Mouse (Mus musculus) MEL (cell line): Measurements from ENCODE around the gene Ripor1. TPM values are rescaled to one million over a fixed set of nuclear protein-coding genes. Genes with fewer than 3 reads are reported as not detected.

ENCODE experiments used
- DNase-seq: peaks from one replicate; pipeline ENCODE4 v3.0.0; 2011; ENCODE audit warnings: low read depth, low spot score
- H3K27ac ChIP-seq: 2 replicates; pipeline ENCODE4 v1.5.1; 2012; ENCODE audit warnings: low read depth, mild to moderate bottlenecking, control low read depth, low read length, moderate library complexity; ENCODE audit not compliant: control insufficient read depth
- H3K27me3 ChIP-seq, 2 experiments: fragments of 150-350 bp in 1 of 2; sonication (generic) in 1 of 2; 2 replicates each; pipeline ENCODE4 v1.6.1; 2012; ENCODE audit warnings: low read length in 2 of 2, mild to moderate bottlenecking in 2 of 2, improper control_type of control experiment in 1 of 2, moderate library complexity in 1 of 2; ENCODE audit not compliant: insufficient read depth in 2 of 2, control insufficient read depth in 1 of 2
- H3K36me3 ChIP-seq, 2 experiments: 2 replicates each; pipeline ENCODE4 v1.6.1; 2012 to 2014; ENCODE audit warnings: low read length in 2 of 2, improper control_type of control experiment in 1 of 2, inconsistent platforms in 1 of 2, mild to moderate bottlenecking in 1 of 2; ENCODE audit not compliant: insufficient read depth in 2 of 2, control insufficient read depth in 1 of 2
- H3K4me1 ChIP-seq, 2 experiments: fragments of 150-350 bp in 1 of 2; sonication (generic) in 1 of 2; 2 replicates each; pipeline ENCODE4 v1.6.1; 2012; ENCODE audit warnings: low read length in 2 of 2, improper control_type of control experiment in 1 of 2, mild to moderate bottlenecking in 1 of 2; ENCODE audit not compliant: insufficient read depth in 2 of 2, control insufficient read depth in 1 of 2
- H3K4me3 ChIP-seq, 2 experiments: fragments of 150-350 bp in 1 of 2; sonication (generic) in 1 of 2; 2 replicates each; pipeline ENCODE4 v1.5.1; 2012; ENCODE audit warnings: low read depth in 2 of 2, low read length in 2 of 2, mild to moderate bottlenecking in 2 of 2, moderate library complexity in 2 of 2, control low read depth in 1 of 2, improper control_type of control experiment in 1 of 2; ENCODE audit not compliant: control insufficient read depth in 1 of 2, insufficient read depth in 1 of 2
- H3K79me2 ChIP-seq: 2 replicates; pipeline ENCODE4 v1.6.1; 2012; ENCODE audit warnings: mild to moderate bottlenecking, low read length, moderate library complexity; ENCODE audit not compliant: control insufficient read depth, poor library complexity, insufficient read depth
- H3K9ac ChIP-seq: 2 replicates; pipeline ENCODE4 v1.6.1; 2012; ENCODE audit warnings: low read depth, mild to moderate bottlenecking, control low read depth, low read length, moderate library complexity; ENCODE audit not compliant: control insufficient read depth, poor library complexity, severe bottlenecking
- H3K9me3 ChIP-seq: fragments of 150-350 bp; sonication (generic); replicated peaks from 2 replicates; pipeline ENCODE4 v1.6.1; 2012; ENCODE audit warnings: mild to moderate bottlenecking, low read length, improper control_type of control experiment, moderate library complexity; ENCODE audit not compliant: insufficient read depth
- BHLHE40 ChIP-seq: IDR thresholded peaks from 2 replicates; pipeline ENCODE4 v1.6.1; 2012; ENCODE audit warnings: low read depth, mild to moderate bottlenecking, inconsistent platforms, low read length, improper control_type of control experiment, borderline replicate concordance
- CHD1 ChIP-seq: IDR thresholded peaks from 2 replicates; pipeline ENCODE4 v1.6.1; 2012; ENCODE audit warnings: low read depth, mild to moderate bottlenecking, inconsistent platforms, low read length, improper control_type of control experiment
- CHD2 ChIP-seq: IDR thresholded peaks from 2 replicates; pipeline ENCODE4 v1.6.1; 2011; ENCODE audit warnings: low read length, improper control_type of control experiment
- CTCF ChIP-seq, 3 experiments: IDR thresholded peaks in 2 of 3; conservative IDR thresholded peaks in 1 of 3; 2 replicates each; pipeline ENCODE4 v1.5.1; 2011 to 2012; ENCODE audit warnings: low read length in 3 of 3, low read depth in 2 of 3, mild to moderate bottlenecking in 2 of 3, improper control_type of control experiment in 1 of 3, inconsistent platforms in 1 of 3, mixed read lengths in 1 of 3, moderate library complexity in 1 of 3; ENCODE audit not compliant: control insufficient read depth in 1 of 3, insufficient read depth in 1 of 3, poor library complexity in 1 of 3, severe bottlenecking in 1 of 3
- ELF1 ChIP-seq: IDR thresholded peaks from 2 replicates; pipeline ENCODE4 v1.6.1; 2014; ENCODE audit warnings: low read depth, mild to moderate bottlenecking, inconsistent platforms, low read length, improper control_type of control experiment, moderate library complexity
- EP300 ChIP-seq, 2 experiments: IDR thresholded peaks; 2 replicates each; pipeline ENCODE4 v1.6.1; 2011; ENCODE audit warnings: improper control_type of control experiment in 2 of 2, low read length in 2 of 2, low read depth in 1 of 2, mild to moderate bottlenecking in 1 of 2
- ETS1 ChIP-seq: IDR thresholded peaks from 2 replicates; pipeline ENCODE4 v1.6.1; 2012; ENCODE audit warnings: low read depth, mild to moderate bottlenecking, inconsistent platforms, low read length, improper control_type of control experiment, moderate library complexity
- GABPA ChIP-seq: IDR thresholded peaks from 2 replicates; pipeline ENCODE4 v1.6.1; 2012; ENCODE audit warnings: low read depth, mild to moderate bottlenecking, inconsistent platforms, low read length, improper control_type of control experiment, moderate library complexity
- GATA1 ChIP-seq: IDR thresholded peaks from 2 replicates; pipeline ENCODE4 v1.6.1; 2011; ENCODE audit warnings: low read depth, low read length, improper control_type of control experiment
- JUND ChIP-seq: IDR thresholded peaks from 2 replicates; pipeline ENCODE4 v1.6.1; 2011; ENCODE audit warnings: low read depth, mild to moderate bottlenecking, improper control_type of control experiment, low read length
- KAT2A ChIP-seq: conservative IDR thresholded peaks from 2 replicates; pipeline ENCODE4 v1.6.1; 2012; ENCODE audit warnings: low read depth, low read length, improper control_type of control experiment, inconsistent platforms
- MAX ChIP-seq: IDR thresholded peaks from 2 replicates; pipeline ENCODE4 v1.6.1; 2011; ENCODE audit warnings: low read length, improper control_type of control experiment
- MAZ ChIP-seq: IDR thresholded peaks from 2 replicates; pipeline ENCODE4 v1.6.1; 2012; ENCODE audit warnings: low read depth, mild to moderate bottlenecking, inconsistent platforms, low read length, improper control_type of control experiment
- MEF2A ChIP-seq: IDR thresholded peaks from 2 replicates; pipeline ENCODE4 v1.6.1; 2014; ENCODE audit warnings: low read depth, mild to moderate bottlenecking, inconsistent platforms, low read length, improper control_type of control experiment; ENCODE audit not compliant: poor library complexity, insufficient replicate concordance, severe bottlenecking; ENCODE audit errors: extremely low read depth
- MXI1 ChIP-seq: IDR thresholded peaks from 2 replicates; pipeline ENCODE4 v1.6.1; 2011; ENCODE audit warnings: mild to moderate bottlenecking, low read depth, low read length, improper control_type of control experiment
- MYB ChIP-seq: IDR thresholded peaks from 2 replicates; pipeline ENCODE4 v1.6.1; 2011; ENCODE audit warnings: mild to moderate bottlenecking, low read depth, low read length, improper control_type of control experiment
- MYC ChIP-seq: IDR thresholded peaks from 2 replicates; pipeline ENCODE4 v1.6.1; 2011; ENCODE audit warnings: low read depth, mild to moderate bottlenecking, low read length, improper control_type of control experiment, moderate library complexity
- NELFE ChIP-seq: IDR thresholded peaks from 2 replicates; pipeline ENCODE4 v1.6.1; 2011; ENCODE audit warnings: low read depth, low read length, improper control_type of control experiment
- NRF1 ChIP-seq: IDR thresholded peaks from 2 replicates; pipeline ENCODE4 v1.6.1; 2014; ENCODE audit warnings: low read depth, mild to moderate bottlenecking, inconsistent platforms, low read length, improper control_type of control experiment, moderate library complexity; ENCODE audit not compliant: poor library complexity, insufficient read depth, severe bottlenecking
- POLR2A ChIP-seq, 2 experiments: IDR thresholded peaks; 2 replicates each; pipeline ENCODE4 v1.6.1; 2011 to 2012; ENCODE audit warnings: low read length in 2 of 2, mild to moderate bottlenecking in 2 of 2, control low read depth in 1 of 2, improper control_type of control experiment in 1 of 2, low read depth in 1 of 2, moderate library complexity in 1 of 2; ENCODE audit not compliant: control insufficient read depth in 1 of 2, insufficient read depth in 1 of 2, poor library complexity in 1 of 2
- POLR2AphosphoS2 ChIP-seq: IDR thresholded peaks from 2 replicates; pipeline ENCODE4 v1.6.1; 2011; ENCODE audit warnings: low read length, improper control_type of control experiment
- POLR2AphosphoS5 ChIP-seq: IDR thresholded peaks from 2 replicates; pipeline ENCODE4 v1.6.1; 2012; ENCODE audit warnings: low read depth, borderline replicate concordance, mild to moderate bottlenecking, inconsistent platforms, low read length, moderate library complexity, mixed read lengths
- RCOR1 ChIP-seq: IDR thresholded peaks from 2 replicates; pipeline ENCODE4 v1.6.1; 2012; ENCODE audit warnings: low read depth, mild to moderate bottlenecking, inconsistent platforms, low read length, improper control_type of control experiment
- SIN3A ChIP-seq: IDR thresholded peaks from 2 replicates; pipeline ENCODE4 v1.6.1; 2012; ENCODE audit warnings: low read length, improper control_type of control experiment, inconsistent platforms
- SMC3 ChIP-seq: IDR thresholded peaks from 2 replicates; pipeline ENCODE4 v1.6.1; 2011; ENCODE audit warnings: low read depth, low read length, improper control_type of control experiment
- TAL1 ChIP-seq: IDR thresholded peaks from 2 replicates; pipeline ENCODE4 v1.6.1; 2012; ENCODE audit warnings: mild to moderate bottlenecking, inconsistent platforms, low read length, moderate library complexity, mixed read lengths
- TBP ChIP-seq: IDR thresholded peaks from 2 replicates; pipeline ENCODE4 v1.8.0; 2011; ENCODE audit warnings: low read depth, low read length, improper control_type of control experiment
- TCF12 ChIP-seq: IDR thresholded peaks from 2 replicates; pipeline ENCODE4 v1.6.1; 2014; ENCODE audit warnings: low read depth, mild to moderate bottlenecking, inconsistent platforms, low read length, improper control_type of control experiment, moderate library complexity
- UBTF ChIP-seq: IDR thresholded peaks from 2 replicates; pipeline ENCODE4 v1.6.1; 2012; ENCODE audit warnings: low read depth, mild to moderate bottlenecking, inconsistent platforms, low read length, improper control_type of control experiment, moderate library complexity, borderline replicate concordance; ENCODE audit not compliant: insufficient read depth
- USF1 ChIP-seq: IDR thresholded peaks from 2 replicates; pipeline ENCODE4 v1.6.1; 2014; ENCODE audit warnings: low read depth, mild to moderate bottlenecking, inconsistent platforms, low read length, improper control_type of control experiment, moderate library complexity
- USF2 ChIP-seq, 2 experiments: IDR thresholded peaks; 2 replicates each; pipeline ENCODE4 v1.6.1; 2011 to 2012; ENCODE audit warnings: improper control_type of control experiment in 2 of 2, low read length in 2 of 2, borderline replicate concordance in 1 of 2, inconsistent platforms in 1 of 2, low read depth in 1 of 2, mild to moderate bottlenecking in 1 of 2; ENCODE audit not compliant: insufficient read depth in 1 of 2
- ZC3H11A ChIP-seq: IDR thresholded peaks from 2 replicates; pipeline ENCODE4 v1.6.1; 2012; ENCODE audit warnings: low read depth, mild to moderate bottlenecking, inconsistent platforms, low read length, improper control_type of control experiment
- ZKSCAN1 ChIP-seq: IDR thresholded peaks from 2 replicates; pipeline ENCODE4 v1.6.1; 2012; ENCODE audit warnings: low read depth, mild to moderate bottlenecking, inconsistent platforms, low read length, improper control_type of control experiment, moderate library complexity
- ZMIZ1 ChIP-seq: IDR thresholded peaks from 2 replicates; pipeline ENCODE4 v1.6.1; 2012; ENCODE audit warnings: low read depth, mild to moderate bottlenecking, inconsistent platforms, low read length, improper control_type of control experiment, moderate library complexity
- ZNF384 ChIP-seq: IDR thresholded peaks from 2 replicates; pipeline ENCODE4 v1.6.1; 2012; ENCODE audit warnings: low read depth, mild to moderate bottlenecking, inconsistent platforms, low read length, improper control_type of control experiment
- polyA plus RNA-seq, 2 experiments: library from polyadenylated mRNA; stranded (reverse) in 1 of 2; unstranded in 1 of 2; fragments of >175 nt in 1 of 2; fragments of >200 nt in 1 of 2; gene quantifications; 2 replicates each; pipeline versions ENCODE4 v1.2.1 to v1.2.4; 2012; ENCODE audit warnings: low replicate concordance in 2 of 2, low read depth in 1 of 2; ENCODE audit not compliant: insufficient read length in 2 of 2, insufficient read depth in 1 of 2, missing spikeins in 1 of 2
- total RNA-seq: library from RNA; depleted of rRNA; stranded (reverse); fragments of 300-350 nt; gene quantifications from 2 replicates; pipeline ENCODE4 v1.2.3, GENCODE M21; 2012; rRNA removed

Ripor1 gene
- total RNA-seq (15.7 and 16.6 TPM in 2 replicates), polyA plus RNA-seq (100 to 1,000 TPM in 1 of 2 experiments, not detected in 1; 120 TPM)

DNA sequence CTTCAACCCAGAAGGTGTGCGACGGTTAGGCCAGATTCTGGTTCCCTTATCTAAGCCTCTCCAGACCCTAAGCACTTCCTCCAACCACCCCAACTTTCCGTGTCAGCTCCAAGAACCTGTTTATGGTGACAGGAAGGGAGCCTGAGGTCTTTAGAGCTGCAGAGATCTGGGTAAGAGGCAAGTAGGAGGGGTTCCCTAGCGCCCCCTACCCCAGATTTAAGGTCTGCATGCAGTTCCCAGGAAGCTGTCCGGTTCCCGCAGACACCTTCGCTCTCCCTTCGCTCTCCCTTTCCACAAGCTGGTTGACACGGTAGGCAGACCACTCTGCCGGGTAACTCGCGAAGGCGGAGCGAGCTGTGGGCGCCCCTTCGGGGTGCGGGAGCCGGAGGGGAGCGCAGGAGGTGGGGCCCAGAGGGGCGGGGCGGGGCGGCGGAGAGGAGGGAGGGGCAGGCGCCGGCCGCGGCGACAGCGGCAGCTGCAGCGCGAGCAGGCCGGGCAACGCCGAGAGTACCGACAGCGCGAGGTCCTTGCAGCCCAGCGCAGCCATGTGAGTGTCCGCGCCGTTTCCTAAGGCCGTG lies at the start of gene Ripor1:
Gene Ripor1 (plus strand): TSS at position 452 of the 578 bp plus-strand sequence.
- Histone ChIP-seq H3K27me3 (no peaks in the 10 kb centered on the region), H3K9ac (peak within 1 kb of the TSS; percentile 92), H3K9me3 (no peaks in the 10 kb centered on the region), H3K4me3 (peak within 1 kb of the TSS; percentile 81 to 96), H3K79me2 (peaks cover 40% of the 10 kb centered on the region), H3K27ac (peak within 1 kb of the TSS; percentile 94), H3K4me1 (peaks cover 14 to 43% of the 10 kb centered on the region in 2 experiments), H3K36me3 (peaks cover 0 to 39% of the 10 kb centered on the region in 2 experiments; a peak in 3 of 4 replicates)
- peak; percentile 95 for DNase-seq
- TF ChIP-seq SIN3A, result peak; percentile 91
- 0 out of 2 replicates have a peak, but pooled peaks have one; percentile 23 for TF ChIP-seq CHD1
- no peak for TF ChIP-seq GABPA
- TF ChIP-seq JUND, result no peak
- peak; percentile 98 for TF ChIP-seq TAL1
- TF ChIP-seq RCOR1, result peak; percentile 95
- no peak; the same call in 1 of the 2 replicates for TF ChIP-seq POLR2AphosphoS5
- TF ChIP-seq ELF1, result peak; percentile 49
- TF ChIP-seq ZMIZ1, result no peak; the same call in 1 of the 2 replicates
- TF ChIP-seq CTCF (IDR thresholded peaks at IDR 0.05 in 2 of 3, conservative IDR thresholded peaks at IDR 0.05 in 1 of 3; ENCODE audit: control insufficient read depth in 1 of 3, insufficient read depth in 1 of 3, low read depth in 2 of 3, low read length in 3 of 3, poor library complexity in 1 of 3, severe bottlenecking in 1 of 3), result peak; percentile 27 to 51 (median 43); a peak in 5 of 6 replicates
- no peak for TF ChIP-seq UBTF
- TF ChIP-seq MAZ, result no peak
- TF ChIP-seq USF1, result no peak
- TF ChIP-seq NELFE, result peak; percentile 70
- peak; percentile 88 for TF ChIP-seq ETS1
- peak; percentile 96 for TF ChIP-seq GATA1
- TF ChIP-seq ZKSCAN1, result no peak
- TF ChIP-seq ZC3H11A, result no peak
- 0 out of 2 replicates have a peak, but pooled peaks have one; percentile 40 for TF ChIP-seq POLR2AphosphoS2
- TF ChIP-seq KAT2A, result no peak
- no peak for TF ChIP-seq USF2 (IDR thresholded peaks at IDR 0.05; ENCODE audit: borderline replicate concordance in 1 of 2, insufficient read depth in 1 of 2, low read depth in 1 of 2, low read length in 2 of 2)
- no peak for TF ChIP-seq MEF2A
- peak; percentile 75; the same call in 1 of the 2 replicates for TF ChIP-seq TBP
- peak; percentile 22 to 69; a peak in 2 of 4 replicates for TF ChIP-seq POLR2A (IDR thresholded peaks at IDR 0.05; ENCODE audit: control insufficient read depth in 1 of 2, insufficient read depth in 1 of 2, low read depth in 1 of 2, low read length in 2 of 2, poor library complexity in 1 of 2)
- TF ChIP-seq CHD2, result no peak
- no peak for TF ChIP-seq NRF1
- TF ChIP-seq MYB, result peak; percentile 97
- TF ChIP-seq MXI1, result peak; percentile 71
- TF ChIP-seq SMC3, result no peak
- peak; percentile 98 for TF ChIP-seq TCF12
- TF ChIP-seq MAX, result no peak; the same call in 1 of the 2 replicates
- peak; percentile 98 to 99 for TF ChIP-seq EP300 (IDR thresholded peaks at IDR 0.05; ENCODE audit: low read depth in 1 of 2, low read length in 2 of 2)
- TF ChIP-seq ZNF384, result peak; percentile 22; the same call in 1 of the 2 replicates
- TF ChIP-seq MYC, result peak; percentile 71; the same call in 1 of the 2 replicates
- peak; percentile 31; the same call in 1 of the 2 replicates for TF ChIP-seq BHLHE40
